Mouse (Mus musculus): ENCODE results near the gene Adcy5. TPM values are rescaled to one million over a fixed set of nuclear protein-coding genes. Genes with fewer than 3 reads are reported as not detected.

Adcy5 gene
- polyA plus RNA-seq, 1 experiment from 2014 or later: 4.7 TPM

GRCm38 (mm10) chr16:35164361-35165224 is 9.9 kb downstream of the Adcy5 start:
- Histone ChIP-seq H3K4me1 (ENCODE audit: control insufficient read depth, insufficient read depth, low read length) (peaks cover 10% of the 10 kb centered on the region), H3K4me2 (replicated peaks; ENCODE audit: low read depth, low read length) (no peak overlapping the region), H3K27me3 (ENCODE audit: control insufficient read depth, insufficient read depth, low read length) (no peaks in the 10 kb centered on the region), H3K4me3 (ENCODE audit: low read depth, low read length) (no peak overlapping the region), H3K9ac (replicated peaks; ENCODE audit: low read depth, low read length) (no peak overlapping the region), H3K9me3 (ENCODE audit: control insufficient read depth, low read depth, low read length) (no peaks in the 10 kb centered on the region), H3K36me3 (ENCODE audit: control insufficient read depth, insufficient read depth, low read length) (no peaks in the 10 kb centered on the region), H3K27ac (ENCODE audit: low read length) (no peak overlapping the region)
- WGBS: 47% methylated on average over 19 of the region's 19 CpGs
- peak; percentile 39; the same call in 1 of the 2 replicates for ATAC-seq (ENCODE audit: insufficient number of reproducible peaks, insufficient read depth, low FRiP score, low read depth)

- H3K4me3 ChIP-seq (ENCODE audit: low read depth, low read length): no peak overlapping the region
- no peak overlapping the region for H3K4me2 ChIP-seq (replicated peaks; ENCODE audit: low read depth, low read length)
- ATAC-seq (ENCODE audit: insufficient number of reproducible peaks, insufficient read depth, low FRiP score, low read depth): no peak
- H3K9me3 ChIP-seq (ENCODE audit: control insufficient read depth, low read depth, low read length): no peaks in the 10 kb centered on the region
- H3K27me3 ChIP-seq (ENCODE audit: control insufficient read depth, insufficient read depth, low read length): no peaks in the 10 kb centered on the region
- H3K9ac ChIP-seq (replicated peaks; ENCODE audit: low read depth, low read length): no peak overlapping the region
- WGBS: 76% methylated on average over 6 of the region's 6 CpGs
- no peak overlapping the region for H3K27ac ChIP-seq (ENCODE audit: low read length)
- no peaks in the 10 kb centered on the region for H3K36me3 ChIP-seq (ENCODE audit: control insufficient read depth, insufficient read depth, low read length)
- 0 out of 2 replicates have a peak, but pooled peaks cover 7% of the 10 kb centered on the region for H3K4me1 ChIP-seq (ENCODE audit: control insufficient read depth, insufficient read depth, low read length)
Observed at GRCm38 (mm10) chr16:35165361-35165760, 10.7 kb downstream of the Adcy5 start.

- H3K4me1 ChIP-seq (ENCODE audit: control insufficient read depth, insufficient read depth, low read length): 0 out of 2 replicates have a peak, but pooled peaks cover 3% of the 10 kb centered on the region
- WGBS: 65% methylated on average over 3 of the region's 3 CpGs
- no peak for ATAC-seq (ENCODE audit: insufficient number of reproducible peaks, insufficient read depth, low FRiP score, low read depth)
- H3K27ac ChIP-seq (ENCODE audit: low read length): no peak overlapping the region
- H3K9me3 ChIP-seq (ENCODE audit: control insufficient read depth, low read depth, low read length): no peaks in the 10 kb centered on the region
- H3K36me3 ChIP-seq (ENCODE audit: control insufficient read depth, insufficient read depth, low read length): no peaks in the 10 kb centered on the region
- no peak overlapping the region for H3K4me3 ChIP-seq (ENCODE audit: low read depth, low read length)
- no peak overlapping the region for H3K9ac ChIP-seq (replicated peaks; ENCODE audit: low read depth, low read length)
- no peaks in the 10 kb centered on the region for H3K27me3 ChIP-seq (ENCODE audit: control insufficient read depth, insufficient read depth, low read length)
- no peak overlapping the region for H3K4me2 ChIP-seq (replicated peaks; ENCODE audit: low read depth, low read length)
Observed at GRCm38 (mm10) chr16:35165788-35166187, 11.1 kb downstream of the Adcy5 start.

- no peak overlapping the region for H3K4me3 ChIP-seq (ENCODE audit: low read depth, low read length)
- H3K27ac ChIP-seq (ENCODE audit: low read length): no peak overlapping the region
- no peaks in the 10 kb centered on the region for H3K9me3 ChIP-seq (ENCODE audit: control insufficient read depth, low read depth, low read length)
- no peaks in the 10 kb centered on the region for H3K4me1 ChIP-seq (ENCODE audit: control insufficient read depth, insufficient read depth, low read length)
- H3K9ac ChIP-seq (replicated peaks; ENCODE audit: low read depth, low read length): no peak overlapping the region
- no peaks in the 10 kb centered on the region for H3K36me3 ChIP-seq (ENCODE audit: control insufficient read depth, insufficient read depth, low read length)
- no peaks in the 10 kb centered on the region for H3K27me3 ChIP-seq (ENCODE audit: control insufficient read depth, insufficient read depth, low read length)
- no peak for ATAC-seq (ENCODE audit: insufficient number of reproducible peaks, insufficient read depth, low FRiP score, low read depth)
- WGBS: 76% methylated on average over 7 of the region's 7 CpGs
- no peak overlapping the region for H3K4me2 ChIP-seq (replicated peaks; ENCODE audit: low read depth, low read length)
Observed at GRCm38 (mm10) chr16:35169431-35169830, 14.8 kb downstream of the Adcy5 start.

GRCm38 (mm10) chr16:35172195-35172594 is 17.5 kb downstream of the Adcy5 start:
- no peak overlapping the region for H3K9ac ChIP-seq (replicated peaks; ENCODE audit: low read depth, low read length)
- H3K4me1 ChIP-seq (ENCODE audit: control insufficient read depth, insufficient read depth, low read length): no peaks in the 10 kb centered on the region
- 91% methylated on average over 5 of the region's 5 CpGs for WGBS
- no peak overlapping the region for H3K4me3 ChIP-seq (ENCODE audit: low read depth, low read length)
- no peaks in the 10 kb centered on the region for H3K27me3 ChIP-seq (ENCODE audit: control insufficient read depth, insufficient read depth, low read length)
- H3K36me3 ChIP-seq (ENCODE audit: control insufficient read depth, insufficient read depth, low read length): no peaks in the 10 kb centered on the region
- H3K4me2 ChIP-seq (replicated peaks; ENCODE audit: low read depth, low read length): no peak overlapping the region
- H3K9me3 ChIP-seq (ENCODE audit: control insufficient read depth, low read depth, low read length): no peaks in the 10 kb centered on the region
- ATAC-seq (ENCODE audit: insufficient number of reproducible peaks, insufficient read depth, low FRiP score, low read depth): no peak
- H3K27ac ChIP-seq (ENCODE audit: low read length): no peak overlapping the region

- no peaks in the 10 kb centered on the region for H3K9me3 ChIP-seq (ENCODE audit: control insufficient read depth, low read depth, low read length)
- H3K27me3 ChIP-seq (ENCODE audit: control insufficient read depth, insufficient read depth, low read length): no peaks in the 10 kb centered on the region
- H3K4me1 ChIP-seq (ENCODE audit: control insufficient read depth, insufficient read depth, low read length): no peaks in the 10 kb centered on the region
- H3K36me3 ChIP-seq (ENCODE audit: control insufficient read depth, insufficient read depth, low read length): no peaks in the 10 kb centered on the region
- H3K27ac ChIP-seq (ENCODE audit: low read length): no peak overlapping the region
- H3K4me3 ChIP-seq (ENCODE audit: low read depth, low read length): no peak overlapping the region
- H3K9ac ChIP-seq (replicated peaks; ENCODE audit: low read depth, low read length): no peak overlapping the region
- ATAC-seq (ENCODE audit: insufficient number of reproducible peaks, insufficient read depth, low FRiP score, low read depth): no peak
- 78% methylated on average over 3 of the region's 3 CpGs for WGBS
- H3K4me2 ChIP-seq (replicated peaks; ENCODE audit: low read depth, low read length): no peak overlapping the region
Observed at GRCm38 (mm10) chr16:35178516-35178915, 23.8 kb downstream of the Adcy5 start.

- no peak overlapping the region for H3K4me3 ChIP-seq (ENCODE audit: low read depth, low read length)
- H3K27ac ChIP-seq (ENCODE audit: low read length): no peak overlapping the region
- H3K4me2 ChIP-seq (replicated peaks; ENCODE audit: low read depth, low read length): no peak overlapping the region
- H3K9ac ChIP-seq (replicated peaks; ENCODE audit: low read depth, low read length): no peak overlapping the region
- 55% methylated on average over 8 of the region's 8 CpGs for WGBS
- H3K36me3 ChIP-seq (ENCODE audit: control insufficient read depth, insufficient read depth, low read length): no peaks in the 10 kb centered on the region
- ATAC-seq (ENCODE audit: insufficient number of reproducible peaks, insufficient read depth, low FRiP score, low read depth): no peak
- H3K4me1 ChIP-seq (ENCODE audit: control insufficient read depth, insufficient read depth, low read length): no peaks in the 10 kb centered on the region
- H3K27me3 ChIP-seq (ENCODE audit: control insufficient read depth, insufficient read depth, low read length): no peaks in the 10 kb centered on the region
- H3K9me3 ChIP-seq (ENCODE audit: control insufficient read depth, low read depth, low read length): no peaks in the 10 kb centered on the region
Observed at GRCm38 (mm10) chr16:35179082-35179481, 24.4 kb downstream of the Adcy5 start.

GRCm38 (mm10) chr16:35183161-35183560 is 28.5 kb downstream of the Adcy5 start:
- 75% methylated on average over 11 of the region's 11 CpGs for WGBS

More at GRCm38 (mm10) chr16:35183161-35183560, 28.5 kb downstream of the Adcy5 start:
- no peaks in the 10 kb centered on the region for H3K36me3 ChIP-seq (ENCODE audit: control insufficient read depth, insufficient read depth, low read length)
- ATAC-seq (ENCODE audit: insufficient number of reproducible peaks, insufficient read depth, low FRiP score, low read depth): no peak
- H3K4me1 ChIP-seq (ENCODE audit: control insufficient read depth, insufficient read depth, low read length): no peaks in the 10 kb centered on the region
- H3K9ac ChIP-seq (replicated peaks; ENCODE audit: low read depth, low read length): no peak overlapping the region
- no peaks in the 10 kb centered on the region for H3K27me3 ChIP-seq (ENCODE audit: control insufficient read depth, insufficient read depth, low read length)
- H3K4me3 ChIP-seq (ENCODE audit: low read depth, low read length): no peak overlapping the region
- no peak overlapping the region for H3K4me2 ChIP-seq (replicated peaks; ENCODE audit: low read depth, low read length)
- H3K27ac ChIP-seq (ENCODE audit: low read length): no peak overlapping the region
- no peaks in the 10 kb centered on the region for H3K9me3 ChIP-seq (ENCODE audit: control insufficient read depth, low read depth, low read length)

Data from stomach, embryonic 14.5 days (tissue).